Mouse (Mus musculus): ENCODE measurements around the gene Rac3. TPM values are rescaled to one million over a fixed set of nuclear protein-coding genes. Genes with fewer than 3 reads are reported as not detected.

Gene Rac3
- total RNA-seq, 2 experiments from 2014 or later: 12.7 to 17.4 TPM

GRCm38 (mm10) chr11:120704486-120705325, 16.6 kb upstream of the Rac3 start:
- DNase-seq (ENCODE audit: low spot score in 2 of 2): no peak

GRCm38 (mm10) chr11:120706120-120706519, 15.2 kb upstream of the Rac3 start:
- no peak for DNase-seq (ENCODE audit: low spot score in 2 of 2)

- no peak for DNase-seq (ENCODE audit: low spot score in 2 of 2)
These were observed 14.0 kb upstream of the Rac3 start for GRCm38 (mm10) chr11:120707225-120707624.

GRCm38 (mm10) chr11:120707969-120708368, 13.3 kb upstream of the Rac3 start:
- no peak for DNase-seq (ENCODE audit: low spot score in 2 of 2)

- no peak for DNase-seq (ENCODE audit: low spot score in 2 of 2)
These were observed 11.7 kb upstream of the Rac3 start for GRCm38 (mm10) chr11:120709551-120709950.

GRCm38 (mm10) chr11:120710672-120711071, 10.6 kb upstream of the Rac3 start:
- no peak for DNase-seq (ENCODE audit: low spot score in 2 of 2)

GRCm38 (mm10) chr11:120711980-120712604, 9.2 kb upstream of the Rac3 start:
- DNase-seq (ENCODE audit: low spot score in 2 of 2): no peak

- DNase-seq (ENCODE audit: low spot score in 2 of 2): no peak
These were observed 8.3 kb upstream of the Rac3 start for GRCm38 (mm10) chr11:120712771-120713568.

GRCm38 (mm10) chr11:120713580-120714518, 7.4 kb upstream of the Rac3 start, which contains the start of the genes Cenpx and Lrrc45:
Gene Cenpx (minus strand): TSS chr11:120713738.
Gene Lrrc45 (plus strand): TSS chr11:120713925.
- peak; percentile 75 to 95 for DNase-seq (ENCODE audit: low spot score in 2 of 2)

GRCm38 (mm10) chr11:120714546-120714945, 6.7 kb upstream of the Rac3 start:
- no peak for DNase-seq (ENCODE audit: low spot score in 2 of 2)

GRCm38 (mm10) chr11:120715131-120715530, 6.1 kb upstream of the Rac3 start:
- DNase-seq (ENCODE audit: low spot score in 2 of 2): no peak

- no peak for DNase-seq (ENCODE audit: low spot score in 2 of 2)
These were observed 2.0 kb upstream of the Rac3 start for GRCm38 (mm10) chr11:120719242-120719641.

GRCm38 (mm10) chr11:120719841-120720376, 1.4 kb upstream of the Rac3 start:
- no peak for DNase-seq (ENCODE audit: low spot score in 2 of 2)

- peak; percentile 76 to 91 for DNase-seq (ENCODE audit: low spot score in 2 of 2)
These were observed 820 bp upstream of the Rac3 start for GRCm38 (mm10) chr11:120720450-120720849.

GRCm38 (mm10) chr11:120722067-120722630, 879 bp downstream of the Rac3 start:
- no peak for DNase-seq (ENCODE audit: low spot score in 2 of 2)

GRCm38 (mm10) chr11:120722761-120723382, 1.6 kb downstream of the Rac3 start:
- DNase-seq (ENCODE audit: low spot score in 2 of 2): no peak

- DNase-seq (ENCODE audit: low spot score in 2 of 2): no peak
These were observed 2.2 kb downstream of the Rac3 start for GRCm38 (mm10) chr11:120723509-120723908.

GRCm38 (mm10) chr11:120726243-120727168, 5.2 kb downstream of the Rac3 start:
- no peak for DNase-seq (ENCODE audit: low spot score in 2 of 2)

Measured in adrenal gland, postnatal 4 days (tissue).